Mouse (Mus musculus): ENCODE measurements around the gene Fibcd1. TPM values are rescaled to one million over a fixed set of nuclear protein-coding genes. Genes with fewer than 3 reads are reported as not detected.

The Fibcd1 gene
- polyA plus RNA-seq, 1 experiment from 2014 or later, result 0.03 TPM

DNA sequence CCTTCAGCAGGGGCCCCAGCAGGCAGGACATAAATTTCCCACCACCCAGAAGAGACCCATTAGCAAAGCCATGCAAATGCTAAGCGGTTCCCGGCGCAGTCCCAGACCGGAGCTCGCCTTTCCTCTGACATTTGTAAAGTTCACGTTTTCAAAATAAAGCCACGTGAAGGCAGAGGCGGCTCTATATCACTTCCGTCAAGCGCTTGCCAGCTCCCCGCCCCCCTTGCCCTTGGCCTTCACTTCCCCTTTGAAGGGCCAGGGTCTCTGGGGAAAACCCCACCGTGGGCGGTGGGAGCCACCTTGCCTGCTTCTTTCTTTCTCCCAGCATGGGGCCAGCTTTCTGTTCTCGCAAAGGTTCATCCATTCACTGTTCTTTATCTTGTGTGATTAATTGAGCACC, 35.1 kb upstream of the Fibcd1 start:
- Histone ChIP-seq H3K4me3 (ENCODE audit: low read depth, low read length) (no peak overlapping the region), H3K4me1 (ENCODE audit: control insufficient read depth, insufficient read depth, low read length) (no peaks in the 10 kb centered on the region), H3K9me3 (ENCODE audit: control insufficient read depth, low read length) (no peaks in the 10 kb centered on the region), H3K27ac (replicated peaks; ENCODE audit: low read depth, low read length) (no peak overlapping the region), H3K36me3 (ENCODE audit: control insufficient read depth, insufficient read depth, low read length) (no peaks in the 10 kb centered on the region), H3K4me2 (ENCODE audit: low read depth, severe bottlenecking) (0 out of 2 replicates have a peak overlapping the region, but pooled peaks have one; percentile 4), H3K9ac (ENCODE audit: low read length) (no peak overlapping the region), H3K27me3 (ENCODE audit: control insufficient read depth, insufficient read depth, low read length) (peaks cover 25% of the 10 kb centered on the region)
- DNase-seq (ENCODE audit: low spot score), result no peak
- 5% methylated on average over 14 of the region's 14 CpGs for WGBS
- no peak for ATAC-seq (ENCODE audit: insufficient number of reproducible peaks, low FRiP score, low TSS enrichment, low read depth)

- no peaks in the 10 kb centered on the region for H3K9me3 ChIP-seq (ENCODE audit: control insufficient read depth, low read length)
- ATAC-seq (ENCODE audit: insufficient number of reproducible peaks, low FRiP score, low TSS enrichment, low read depth) (no peak), DNase-seq (ENCODE audit: low spot score) (no peak)
- no peak overlapping the region for H3K27ac ChIP-seq (replicated peaks; ENCODE audit: low read depth, low read length)
- H3K4me2 ChIP-seq (ENCODE audit: low read depth, severe bottlenecking), result no peak overlapping the region
- H3K36me3 ChIP-seq (ENCODE audit: control insufficient read depth, insufficient read depth, low read length), result no peaks in the 10 kb centered on the region
- no peak overlapping the region for H3K4me3 ChIP-seq (ENCODE audit: low read depth, low read length)
- WGBS, result 84% methylated on average over 17 of the region's 17 CpGs
- peaks cover 18% of the 10 kb centered on the region for H3K27me3 ChIP-seq (ENCODE audit: control insufficient read depth, insufficient read depth, low read length)
- H3K4me1 ChIP-seq (ENCODE audit: control insufficient read depth, insufficient read depth, low read length), result no peaks in the 10 kb centered on the region
- H3K9ac ChIP-seq (ENCODE audit: low read length), result no peak overlapping the region
Observed at GRCm38 (mm10) chr2:31878610-31879009, 32.8 kb upstream of the Fibcd1 start.

DNA sequence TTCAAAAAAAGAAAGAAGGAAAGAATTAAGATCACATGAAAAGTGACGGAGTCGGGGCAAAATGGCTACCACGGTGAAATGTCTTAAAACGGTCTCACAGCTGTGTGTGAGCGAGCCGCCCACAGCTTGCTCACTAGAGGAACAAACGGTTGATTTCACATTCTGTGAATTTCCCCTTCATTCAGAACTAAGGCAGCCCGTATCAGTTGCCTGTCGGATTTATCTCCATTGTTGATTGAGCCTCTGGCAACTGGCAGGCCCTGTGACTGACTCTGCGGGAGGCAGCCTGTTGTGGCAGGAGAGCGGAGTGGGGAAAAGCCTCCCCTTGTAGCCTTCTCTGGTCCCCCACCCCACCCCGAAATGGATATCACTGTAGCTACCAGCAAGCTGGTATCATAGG, 30.6 kb upstream of the Fibcd1 start:
- DNase-seq (ENCODE audit: low spot score), result no peak
- WGBS, result 31% methylated on average over 12 of the region's 12 CpGs
- no peaks in the 10 kb centered on the region for H3K9me3 ChIP-seq (ENCODE audit: control insufficient read depth, low read length)
- no peaks in the 10 kb centered on the region for H3K4me1 ChIP-seq (ENCODE audit: control insufficient read depth, insufficient read depth, low read length)
- H3K27ac ChIP-seq (replicated peaks; ENCODE audit: low read depth, low read length), result no peak overlapping the region
- no peak overlapping the region for H3K9ac ChIP-seq (ENCODE audit: low read length)
- no peak for ATAC-seq (ENCODE audit: insufficient number of reproducible peaks, low FRiP score, low TSS enrichment, low read depth)
- H3K27me3 ChIP-seq (ENCODE audit: control insufficient read depth, insufficient read depth, low read length), result peaks cover 7% of the 10 kb centered on the region; the same call in 1 of the 2 replicates
- no peak overlapping the region for H3K4me3 ChIP-seq (ENCODE audit: low read depth, low read length)
- H3K36me3 ChIP-seq (ENCODE audit: control insufficient read depth, insufficient read depth, low read length), result no peaks in the 10 kb centered on the region
- H3K4me2 ChIP-seq (ENCODE audit: low read depth, severe bottlenecking), result no peak overlapping the region

DNA sequence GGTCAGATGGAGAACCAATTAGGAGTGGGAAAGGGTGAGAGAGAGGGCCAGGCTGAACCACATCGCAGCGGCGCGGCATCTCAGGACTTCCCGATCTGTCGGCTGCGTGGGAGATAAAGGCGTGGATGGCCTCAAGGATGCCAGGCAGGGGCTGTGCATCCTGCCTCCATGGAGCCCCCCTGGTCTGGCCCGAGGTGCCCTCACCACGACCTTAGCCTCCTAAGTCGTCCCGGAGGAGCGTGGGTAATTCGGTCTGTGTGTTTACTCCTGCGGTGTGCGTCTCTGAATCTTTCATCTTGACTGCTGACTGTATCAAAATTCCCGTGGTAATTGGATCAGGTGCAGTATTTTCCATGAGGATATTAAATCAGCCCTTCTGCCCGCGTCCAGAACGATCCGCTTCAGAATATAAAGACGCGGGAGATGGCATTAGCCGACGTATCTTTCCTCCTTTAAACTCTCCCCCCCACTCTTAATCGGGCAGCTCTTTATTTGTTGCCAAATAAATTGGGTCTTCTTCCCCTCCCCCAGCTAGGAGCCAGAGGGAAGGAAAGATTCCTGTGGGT, 28.6 kb upstream of the Fibcd1 start:
- H3K4me1 ChIP-seq (ENCODE audit: control insufficient read depth, insufficient read depth, low read length), result no peaks in the 10 kb centered on the region
- no peak overlapping the region for H3K9ac ChIP-seq (ENCODE audit: low read length)
- H3K36me3 ChIP-seq (ENCODE audit: control insufficient read depth, insufficient read depth, low read length), result no peaks in the 10 kb centered on the region
- ATAC-seq (ENCODE audit: insufficient number of reproducible peaks, low FRiP score, low TSS enrichment, low read depth) (no peak), DNase-seq (ENCODE audit: low spot score) (no peak)
- H3K27me3 ChIP-seq (ENCODE audit: control insufficient read depth, insufficient read depth, low read length), result no peaks in the 10 kb centered on the region; the same call in 1 of the 2 replicates
- H3K9me3 ChIP-seq (ENCODE audit: control insufficient read depth, low read length), result no peaks in the 10 kb centered on the region
- H3K27ac ChIP-seq (replicated peaks; ENCODE audit: low read depth, low read length), result no peak overlapping the region
- H3K4me3 ChIP-seq (ENCODE audit: low read depth, low read length), result no peak overlapping the region
- 82% methylated on average over 26 of the region's 26 CpGs for WGBS
- H3K4me2 ChIP-seq (ENCODE audit: low read depth, severe bottlenecking), result no peak overlapping the region

- ATAC-seq (ENCODE audit: insufficient number of reproducible peaks, low FRiP score, low TSS enrichment, low read depth), result no peak
Observed at GRCm38 (mm10) chr2:31870683-31871082, 24.9 kb upstream of the Fibcd1 start.

GRCm38 (mm10) chr2:31869692-31870091, 23.9 kb upstream of the Fibcd1 start:
- Histone ChIP-seq H3K27me3 (ENCODE audit: control insufficient read depth, insufficient read depth, low read length) (no peaks in the 10 kb centered on the region), H3K4me1 (ENCODE audit: control insufficient read depth, insufficient read depth, low read length) (peaks cover 3% of the 10 kb centered on the region; the same call in 1 of the 2 replicates), H3K9ac (ENCODE audit: low read length) (no peak overlapping the region), H3K4me3 (ENCODE audit: low read depth, low read length) (no peak overlapping the region), H3K9me3 (ENCODE audit: control insufficient read depth, low read length) (no peaks in the 10 kb centered on the region), H3K36me3 (ENCODE audit: control insufficient read depth, insufficient read depth, low read length) (no peaks in the 10 kb centered on the region), H3K27ac (replicated peaks; ENCODE audit: low read depth, low read length) (no peak overlapping the region), H3K4me2 (ENCODE audit: low read depth, severe bottlenecking) (no peak overlapping the region)
- DNase-seq (ENCODE audit: low spot score), result no peak
- ATAC-seq (ENCODE audit: insufficient number of reproducible peaks, low FRiP score, low TSS enrichment, low read depth), result no peak
- WGBS, result 94% methylated on average over 5 of the region's 5 CpGs

More at GRCm38 (mm10) chr2:31870683-31871082, 24.9 kb upstream of the Fibcd1 start:
- Histone ChIP-seq H3K36me3 (ENCODE audit: control insufficient read depth, insufficient read depth, low read length) (no peaks in the 10 kb centered on the region), H3K4me2 (ENCODE audit: low read depth, severe bottlenecking) (no peak overlapping the region), H3K4me3 (ENCODE audit: low read depth, low read length) (no peak overlapping the region), H3K9ac (ENCODE audit: low read length) (no peak overlapping the region), H3K27me3 (ENCODE audit: control insufficient read depth, insufficient read depth, low read length) (no peaks in the 10 kb centered on the region), H3K27ac (replicated peaks; ENCODE audit: low read depth, low read length) (no peak overlapping the region), H3K4me1 (ENCODE audit: control insufficient read depth, insufficient read depth, low read length) (peaks cover under 1% of the 10 kb centered on the region; the same call in 1 of the 2 replicates), H3K9me3 (ENCODE audit: control insufficient read depth, low read length) (no peaks in the 10 kb centered on the region)
- DNase-seq (ENCODE audit: low spot score), result no peak
- WGBS, result 62% methylated on average over 3 of the region's 3 CpGs

DNA sequence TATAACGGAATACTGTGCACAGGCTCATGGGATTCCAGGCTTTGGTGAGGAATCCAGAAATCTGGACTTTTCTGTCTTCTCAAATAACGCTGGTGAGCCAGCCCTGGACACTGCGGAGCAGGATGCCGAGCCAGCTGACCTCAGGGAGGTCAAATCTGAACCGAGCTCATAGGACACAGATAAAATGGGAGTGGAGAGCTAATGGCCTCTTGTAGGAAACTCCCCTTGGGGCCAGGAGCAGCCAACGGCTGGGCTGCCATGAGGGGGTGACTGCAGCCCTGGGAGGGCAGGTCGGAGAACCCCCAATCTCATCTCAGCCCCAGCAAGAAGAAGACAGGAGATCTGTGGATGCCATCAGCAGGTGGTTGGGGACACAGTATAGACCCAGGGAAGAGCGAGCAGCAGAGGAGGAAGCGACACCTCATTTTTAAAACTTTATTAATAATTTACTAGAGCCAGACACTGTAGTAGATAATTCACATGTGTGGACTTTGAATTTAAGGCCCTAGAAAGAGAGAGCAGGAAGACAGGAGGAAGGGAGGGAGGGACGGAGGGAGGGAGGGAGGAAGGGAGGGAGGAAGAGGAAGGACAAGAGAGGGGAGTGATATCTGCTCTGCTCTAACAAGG, 22.8 kb upstream of the Fibcd1 start:
- Histone ChIP-seq H3K36me3 (ENCODE audit: control insufficient read depth, insufficient read depth, low read length) (no peaks in the 10 kb centered on the region), H3K9me3 (ENCODE audit: control insufficient read depth, low read length) (no peaks in the 10 kb centered on the region), H3K4me2 (ENCODE audit: low read depth, severe bottlenecking) (no peak overlapping the region), H3K4me3 (ENCODE audit: low read depth, low read length) (no peak overlapping the region), H3K4me1 (ENCODE audit: control insufficient read depth, insufficient read depth, low read length) (peaks cover 3% of the 10 kb centered on the region; the same call in 1 of the 2 replicates), H3K27ac (replicated peaks; ENCODE audit: low read depth, low read length) (no peak overlapping the region), H3K9ac (ENCODE audit: low read length) (no peak overlapping the region), H3K27me3 (ENCODE audit: control insufficient read depth, insufficient read depth, low read length) (no peaks in the 10 kb centered on the region)
- ATAC-seq (ENCODE audit: insufficient number of reproducible peaks, low FRiP score, low TSS enrichment, low read depth), result no peak
- no peak for DNase-seq (ENCODE audit: low spot score)
- 69% methylated on average over 10 of the region's 10 CpGs for WGBS

DNA sequence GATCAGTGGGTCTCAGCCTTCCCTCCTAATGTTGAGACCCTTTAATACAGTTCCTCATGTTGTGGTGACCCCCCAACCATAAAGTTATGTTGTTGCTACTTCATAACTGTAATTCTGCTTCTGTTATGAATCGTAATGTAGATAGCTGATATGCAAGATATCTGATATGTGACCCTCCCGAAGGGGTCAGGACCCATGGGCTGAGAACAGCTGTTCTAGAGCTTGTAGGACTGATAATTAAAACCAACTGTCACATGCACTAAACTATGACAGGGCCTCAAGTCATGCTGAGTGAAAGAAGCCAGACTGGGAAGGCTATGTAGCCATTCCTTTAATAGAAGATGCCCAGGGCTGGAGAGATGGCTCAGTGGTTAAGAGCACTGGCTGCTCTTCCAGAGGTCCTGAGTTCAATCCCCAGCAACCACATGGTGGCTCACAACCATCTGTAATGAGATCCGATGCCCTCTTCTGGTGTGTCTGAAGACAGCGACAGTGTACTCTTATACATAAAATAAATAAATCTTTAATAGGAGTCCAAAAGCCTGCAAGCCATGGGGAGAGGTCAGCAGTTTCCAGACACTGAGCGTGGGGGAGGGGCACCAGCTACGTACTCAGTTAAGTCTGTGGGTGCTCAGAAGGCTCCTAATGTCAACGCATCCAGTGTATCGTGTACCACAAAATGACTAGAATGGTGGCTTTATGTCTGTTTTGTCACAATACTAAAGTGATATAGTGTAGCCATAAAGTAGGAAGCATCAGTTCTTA, 22.1 kb upstream of the Fibcd1 start:
- WGBS, result 85% methylated on average over 8 of the region's 8 CpGs

More for the DNA sequence above, 22.1 kb upstream of the Fibcd1 start:
- H3K4me2 ChIP-seq (ENCODE audit: low read depth, severe bottlenecking), result no peak overlapping the region
- H3K36me3 ChIP-seq (ENCODE audit: control insufficient read depth, insufficient read depth, low read length), result no peaks in the 10 kb centered on the region
- H3K4me3 ChIP-seq (ENCODE audit: low read depth, low read length), result no peak overlapping the region
- DNase-seq (ENCODE audit: low spot score) (no peak), ATAC-seq (ENCODE audit: insufficient number of reproducible peaks, low FRiP score, low TSS enrichment, low read depth) (no peak)
- H3K9me3 ChIP-seq (ENCODE audit: control insufficient read depth, low read length), result no peaks in the 10 kb centered on the region
- H3K27ac ChIP-seq (replicated peaks; ENCODE audit: low read depth, low read length), result no peak overlapping the region
- H3K27me3 ChIP-seq (ENCODE audit: control insufficient read depth, insufficient read depth, low read length), result no peaks in the 10 kb centered on the region
- H3K4me1 ChIP-seq (ENCODE audit: control insufficient read depth, insufficient read depth, low read length), result peaks cover 3% of the 10 kb centered on the region; the same call in 1 of the 2 replicates
- no peak overlapping the region for H3K9ac ChIP-seq (ENCODE audit: low read length)
